Mouse (Mus musculus): ENCODE measurements at regions not wholly inside any gene's neighbourhood (a gene's known extent, or its start where the extent isn't known, plus 50 kb on each side); places are given as distances from the start of the nearest gene placed in this dataset.

DNA sequence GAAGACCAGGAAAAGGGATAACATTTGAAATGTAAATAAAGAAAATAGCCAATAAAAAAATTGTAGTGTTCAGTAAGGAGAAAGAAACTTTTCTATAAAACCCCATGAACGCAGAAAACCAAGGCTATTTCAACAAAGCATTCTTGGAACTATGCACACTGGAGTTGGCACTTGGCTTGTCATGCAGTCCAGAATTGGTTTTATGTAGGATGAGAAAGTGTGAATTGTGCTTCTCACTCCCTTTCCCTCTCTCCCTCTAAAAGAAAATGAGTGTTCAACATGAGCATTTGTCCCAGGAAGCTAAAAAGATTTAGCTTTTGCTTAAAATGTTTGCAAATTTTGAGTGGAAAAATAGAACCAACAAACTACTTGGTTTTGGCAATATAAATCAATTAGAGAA lies 841.6 kb upstream of the Adam24 start:
- in situ Hi-C loops (cut with MboI; ENCODE audit: low sequenced_read_pairs in 2 of 2, unreplicated experiment in 2 of 2), result no loop called here
- Histone ChIP-seq H3K4me3 (ENCODE audit: insufficient read depth in 1 of 2, low read depth in 1 of 2, low read length in 2 of 2, poor library complexity in 1 of 2, severe bottlenecking in 1 of 2) (no peak overlapping the region), H3K9me3 (ENCODE audit: control insufficient read depth, insufficient read depth, low read depth, low read length) (no peaks in the 10 kb centered on the region), H3K36me3 (ENCODE audit: control insufficient read depth, insufficient read depth, low read length, poor library complexity, severe bottlenecking) (no peaks in the 10 kb centered on the region), H3K9ac (ENCODE audit: insufficient read depth, low read depth, low read length, poor library complexity, severe bottlenecking) (no peak overlapping the region), H3K4me1 (ENCODE audit: control insufficient read depth in 2 of 2, insufficient read depth in 2 of 2, low read length in 2 of 2, poor library complexity in 1 of 2) (no peaks in the 10 kb centered on the region), H3K27ac (ENCODE audit: insufficient read depth, low read depth, low read length, poor library complexity, severe bottlenecking) (no peak overlapping the region)
- no peak for DNase-seq (ENCODE audit: low read depth, low spot score)
- TF ChIP-seq ZNF384 (IDR thresholded peaks at IDR 0.05; ENCODE audit: low read depth, low read length) (no peak), ZC3H11A (IDR thresholded peaks at IDR 0.05; ENCODE audit: borderline replicate concordance, low read depth, low read length) (no peak), MAFK (IDR thresholded peaks at IDR 0.05; ENCODE audit: insufficient read depth, low read depth, low read length) (no peak), HCFC1 (IDR thresholded peaks at IDR 0.05; ENCODE audit: borderline replicate concordance, insufficient read depth, low read length) (no peak)

DNA sequence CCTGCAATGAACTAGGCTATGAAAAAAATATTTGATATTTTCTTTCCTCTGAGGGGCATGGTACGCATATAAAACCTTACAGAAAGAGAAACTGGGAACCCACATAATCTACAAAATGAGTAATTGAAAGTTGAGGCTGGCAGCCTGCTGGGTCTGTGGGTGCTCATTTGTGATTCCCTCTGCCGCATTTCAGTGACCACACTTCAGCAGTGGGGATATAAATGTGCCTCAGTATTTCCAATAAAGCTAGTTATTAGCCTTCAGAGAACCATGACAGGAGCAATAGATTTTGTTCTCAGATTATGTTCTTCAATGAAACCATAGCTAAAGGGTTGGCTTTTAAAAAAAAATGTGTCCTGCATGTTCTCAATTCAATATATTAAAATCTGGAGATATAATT lies 828.0 kb upstream of the Adam24 start:
- in situ Hi-C loops (cut with MboI; ENCODE audit: low sequenced_read_pairs in 2 of 2, unreplicated experiment in 2 of 2), result no loop called here
- no peak overlapping the region for H3K4me3 ChIP-seq (ENCODE audit: insufficient read depth in 1 of 2, low read depth in 1 of 2, low read length in 2 of 2, poor library complexity in 1 of 2, severe bottlenecking in 1 of 2)
- no peaks in the 10 kb centered on the region for H3K4me1 ChIP-seq (ENCODE audit: control insufficient read depth in 2 of 2, insufficient read depth in 2 of 2, low read length in 2 of 2, poor library complexity in 1 of 2)
- no peak for DNase-seq (ENCODE audit: low read depth, low spot score)
- TF ChIP-seq ZC3H11A (IDR thresholded peaks at IDR 0.05; ENCODE audit: borderline replicate concordance, low read depth, low read length), result no peak
- no peak overlapping the region for H3K27ac ChIP-seq (ENCODE audit: insufficient read depth, low read depth, low read length, poor library complexity, severe bottlenecking)
- H3K9me3 ChIP-seq (ENCODE audit: control insufficient read depth, insufficient read depth, low read depth, low read length), result no peaks in the 10 kb centered on the region
- no peaks in the 10 kb centered on the region for H3K36me3 ChIP-seq (ENCODE audit: control insufficient read depth, insufficient read depth, low read length, poor library complexity, severe bottlenecking)
- H3K9ac ChIP-seq (ENCODE audit: insufficient read depth, low read depth, low read length, poor library complexity, severe bottlenecking), result no peak overlapping the region

DNA sequence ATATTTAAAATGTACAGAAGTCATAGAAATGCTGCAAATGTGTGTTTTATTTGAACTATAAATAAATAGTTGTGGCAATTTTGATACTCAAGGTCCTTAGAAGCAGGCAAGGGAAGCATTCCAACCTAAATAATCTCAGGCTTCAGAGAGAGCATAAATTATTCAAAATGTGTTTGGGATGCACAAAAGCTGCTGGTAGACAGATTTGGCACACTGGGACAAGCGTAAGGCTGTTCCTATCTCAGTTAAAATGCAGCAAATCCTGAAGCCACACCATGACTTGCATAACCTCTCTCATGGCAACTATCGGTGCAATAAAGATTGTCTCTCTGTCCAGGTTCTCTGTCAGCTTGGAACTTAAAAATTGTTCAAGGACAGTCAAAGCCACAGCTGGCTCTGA lies 812.3 kb upstream of the Adam24 start:
- no peak overlapping the region for H3K4me3 ChIP-seq (ENCODE audit: insufficient read depth in 1 of 2, low read depth in 1 of 2, low read length in 2 of 2, poor library complexity in 1 of 2, severe bottlenecking in 1 of 2)
- H3K9ac ChIP-seq (ENCODE audit: insufficient read depth, low read depth, low read length, poor library complexity, severe bottlenecking), result no peak overlapping the region
- no peak for TF ChIP-seq HCFC1 (IDR thresholded peaks at IDR 0.05; ENCODE audit: borderline replicate concordance, insufficient read depth, low read length)
- no peak for TF ChIP-seq CHD2 (IDR thresholded peaks at IDR 0.05; ENCODE audit: low read depth, low read length)
- no peak for TF ChIP-seq MAFK (IDR thresholded peaks at IDR 0.05; ENCODE audit: insufficient read depth, low read depth, low read length)
- no peak for TF ChIP-seq ZNF384 (IDR thresholded peaks at IDR 0.05; ENCODE audit: low read depth, low read length)
- no peaks in the 10 kb centered on the region for H3K36me3 ChIP-seq (ENCODE audit: control insufficient read depth, insufficient read depth, low read length, poor library complexity, severe bottlenecking)
- no peak for DNase-seq (ENCODE audit: low read depth, low spot score)
- no peaks in the 10 kb centered on the region for H3K9me3 ChIP-seq (ENCODE audit: control insufficient read depth, insufficient read depth, low read depth, low read length)
- no peaks in the 10 kb centered on the region for H3K4me1 ChIP-seq (ENCODE audit: control insufficient read depth in 2 of 2, insufficient read depth in 2 of 2, low read length in 2 of 2, poor library complexity in 1 of 2)
- no peak overlapping the region for H3K27ac ChIP-seq (ENCODE audit: insufficient read depth, low read depth, low read length, poor library complexity, severe bottlenecking)
- in situ Hi-C loops (cut with MboI; ENCODE audit: low sequenced_read_pairs in 2 of 2, unreplicated experiment in 2 of 2), result no loop called here

DNA sequence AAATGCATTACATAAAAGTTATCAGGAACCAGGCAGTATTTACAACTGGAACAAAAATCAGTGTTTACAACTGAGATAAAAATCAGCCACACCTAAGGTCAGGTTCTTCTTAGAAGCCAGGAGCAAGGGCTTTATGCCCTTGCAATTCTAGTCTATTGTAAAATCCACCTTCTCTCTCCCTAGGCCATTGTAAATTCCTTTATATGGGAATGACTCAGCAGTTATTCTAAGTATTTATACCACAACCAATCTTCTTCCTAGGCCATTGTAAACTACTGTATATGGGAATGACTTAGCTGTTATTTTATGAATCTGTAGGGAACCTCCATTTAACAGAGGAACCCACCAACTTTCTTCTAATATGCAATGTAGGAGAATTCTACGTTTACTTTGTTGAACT lies 772.6 kb upstream of the Adam24 start:
- Histone ChIP-seq H3K4me1 (ENCODE audit: control insufficient read depth in 2 of 2, insufficient read depth in 2 of 2, low read length in 2 of 2, poor library complexity in 1 of 2) (no peaks in the 10 kb centered on the region), H3K4me3 (ENCODE audit: insufficient read depth in 1 of 2, low read depth in 1 of 2, low read length in 2 of 2, poor library complexity in 1 of 2, severe bottlenecking in 1 of 2) (no peak overlapping the region)
- DNase-seq (ENCODE audit: low read depth, low spot score), result no peak

DNA sequence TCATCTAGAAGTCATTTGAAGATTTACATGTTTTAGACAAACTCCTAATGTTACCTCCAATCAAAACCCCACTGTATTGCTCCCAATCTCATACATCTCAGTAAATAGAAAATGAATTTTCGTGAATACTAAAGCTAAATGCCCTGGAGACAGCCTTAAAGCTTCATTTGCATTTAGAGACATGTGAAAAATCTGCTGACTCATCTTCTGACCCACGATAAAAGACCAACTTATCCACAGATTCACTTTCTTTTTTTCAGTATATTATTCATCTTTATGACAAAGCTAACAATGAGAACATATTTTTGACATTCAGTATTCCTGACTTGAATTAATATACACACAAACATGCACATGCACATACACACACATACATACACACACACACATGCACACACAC lies 762.0 kb upstream of the Adam24 start:
- Histone ChIP-seq H3K9me3 (ENCODE audit: control insufficient read depth, insufficient read depth, low read depth, low read length) (no peaks in the 10 kb centered on the region), H3K36me3 (ENCODE audit: control insufficient read depth, insufficient read depth, low read length, poor library complexity, severe bottlenecking) (no peaks in the 10 kb centered on the region), H3K27ac (ENCODE audit: insufficient read depth, low read depth, low read length, poor library complexity, severe bottlenecking) (no peak overlapping the region), H3K4me3 (ENCODE audit: insufficient read depth in 1 of 2, low read depth in 1 of 2, low read length in 2 of 2, poor library complexity in 1 of 2, severe bottlenecking in 1 of 2) (no peak overlapping the region), H3K4me1 (ENCODE audit: control insufficient read depth in 2 of 2, insufficient read depth in 2 of 2, low read length in 2 of 2, poor library complexity in 1 of 2) (no peaks in the 10 kb centered on the region), H3K9ac (ENCODE audit: insufficient read depth, low read depth, low read length, poor library complexity, severe bottlenecking) (no peak overlapping the region)
- TF ChIP-seq ZC3H11A (IDR thresholded peaks at IDR 0.05; ENCODE audit: borderline replicate concordance, low read depth, low read length) (no peak), MAFK (IDR thresholded peaks at IDR 0.05; ENCODE audit: insufficient read depth, low read depth, low read length) (peak; percentile 61; the same call in 1 of the 2 replicates)
- DNase-seq (ENCODE audit: low read depth, low spot score), result no peak
- in situ Hi-C loops (cut with MboI; ENCODE audit: low sequenced_read_pairs in 2 of 2, unreplicated experiment in 2 of 2), result no loop called here

More for the DNA sequence above, 772.6 kb upstream of the Adam24 start:
- Histone ChIP-seq H3K27ac (ENCODE audit: insufficient read depth, low read depth, low read length, poor library complexity, severe bottlenecking) (no peak overlapping the region), H3K9me3 (ENCODE audit: control insufficient read depth, insufficient read depth, low read depth, low read length) (no peaks in the 10 kb centered on the region), H3K9ac (ENCODE audit: insufficient read depth, low read depth, low read length, poor library complexity, severe bottlenecking) (no peak overlapping the region), H3K36me3 (ENCODE audit: control insufficient read depth, insufficient read depth, low read length, poor library complexity, severe bottlenecking) (no peaks in the 10 kb centered on the region)
- TF ChIP-seq MAFK (IDR thresholded peaks at IDR 0.05; ENCODE audit: insufficient read depth, low read depth, low read length) (peak; percentile 54; the same call in 1 of the 2 replicates), HCFC1 (IDR thresholded peaks at IDR 0.05; ENCODE audit: borderline replicate concordance, insufficient read depth, low read length) (no peak), ZNF384 (IDR thresholded peaks at IDR 0.05; ENCODE audit: low read depth, low read length) (no peak), CHD2 (IDR thresholded peaks at IDR 0.05; ENCODE audit: low read depth, low read length) (no peak), ZC3H11A (IDR thresholded peaks at IDR 0.05; ENCODE audit: borderline replicate concordance, low read depth, low read length) (no peak)
- in situ Hi-C loops (cut with MboI; ENCODE audit: low sequenced_read_pairs in 2 of 2, unreplicated experiment in 2 of 2), result no loop called here

Measured in ES-E14 (cell line).